Mouse (Mus musculus) olfactory bulb, adult 2 months (tissue): ENCODE results near the gene Specc1l. TPM values are rescaled to one million over a fixed set of nuclear protein-coding genes. Genes with fewer than 3 reads are reported as not detected.

Source experiments
- H3K27ac ChIP-seq: fragments of 200-500 bp; 2 replicates; pipeline ENCODE4 v1.5.1; 2012; ENCODE audit warnings: low read depth, low read length; ENCODE audit not compliant: insufficient read depth
- H3K4me1 ChIP-seq: fragments of 200-500 bp; 2 replicates; pipeline ENCODE4 v1.6.1; 2012; ENCODE audit warnings: low read length; ENCODE audit not compliant: control insufficient read depth, insufficient read depth
- H3K4me3 ChIP-seq: fragments of 200-500 bp; 2 replicates; pipeline ENCODE4 v1.5.1; 2012; ENCODE audit warnings: mild to moderate bottlenecking, low read depth, low read length, moderate library complexity; ENCODE audit not compliant: insufficient read depth
- CTCF ChIP-seq: fragments of 200-500 bp; IDR thresholded peaks from 2 replicates; pipeline ENCODE4 v1.5.1; 2012; ENCODE audit warnings: low read depth, mild to moderate bottlenecking, low read length, moderate library complexity; ENCODE audit not compliant: insufficient read depth
- POLR2A ChIP-seq: fragments of 200-500 bp; IDR thresholded peaks from 2 replicates; pipeline ENCODE4 v1.6.1; 2012; ENCODE audit warnings: mild to moderate bottlenecking, low read depth, low read length, moderate library complexity; ENCODE audit not compliant: insufficient read depth
- WGBS: fragments of 180-500 bp; shearing (Covaris S2); methylation state at CpG from one replicate; pipeline ENCODE4 v1.1.7; 2018; 5-methylcytosine and 5-hydroxymethylcytosine counted together
- polyA plus RNA-seq: library from polyadenylated mRNA; stranded (reverse); fragments of >200 nt; gene quantifications from 2 replicates; pipeline ENCODE4 v1.2.4, GENCODE M21; 2012; ENCODE audit warnings: low replicate concordance; ENCODE audit not compliant: missing spikeins, insufficient read depth, insufficient read length

The Specc1l gene
- polyA plus RNA-seq, 1 experiment = not detected

GRCm38 (mm10) chr10:75301195-75301806 is 89.4 kb downstream of the Specc1l start:
- TF ChIP-seq CTCF = no peak
- no peak for TF ChIP-seq POLR2A
- Histone ChIP-seq H3K4me3 (no peak overlapping the region), H3K4me1 (peaks cover 13% of the 10 kb centered on the region), H3K27ac (no peak overlapping the region)
- 89% methylated on average over 12 of the region's 12 CpGs for WGBS

GRCm38 (mm10) chr10:75301937-75302336 is 90.1 kb downstream of the Specc1l start:
- TF ChIP-seq CTCF (no peak), POLR2A (no peak)
- Histone ChIP-seq H3K4me1 (peaks cover 13% of the 10 kb centered on the region), H3K27ac (no peak overlapping the region), H3K4me3 (no peak overlapping the region)
- WGBS = 93% methylated on average over 4 of the region's 4 CpGs

- WGBS = 93% methylated on average over 4 of the region's 4 CpGs
- Histone ChIP-seq H3K27ac (no peak overlapping the region), H3K4me3 (no peak overlapping the region), H3K4me1 (peaks cover 13% of the 10 kb centered on the region)
- TF ChIP-seq POLR2A = no peak
- no peak for TF ChIP-seq CTCF
Observed at GRCm38 (mm10) chr10:75302536-75302935, 90.7 kb downstream of the Specc1l start.

GRCm38 (mm10) chr10:75303324-75304048 is 91.6 kb downstream of the Specc1l start:
- TF ChIP-seq CTCF (no peak), POLR2A (no peak)
- WGBS = 59% methylated on average over 8 of the region's 8 CpGs
- Histone ChIP-seq H3K4me1 (peaks cover 13% of the 10 kb centered on the region), H3K4me3 (no peak overlapping the region), H3K27ac (0 out of 2 replicates have a peak overlapping the region, but pooled peaks have one; percentile 8)

GRCm38 (mm10) chr10:75304049-75304405 is 92.2 kb downstream of the Specc1l start:
- 80% methylated on average over 5 of the region's 5 CpGs for whole genome bisulfite sequencing

GRCm38 (mm10) chr10:75304413-75304812 is 92.5 kb downstream of the Specc1l start:
- Histone ChIP-seq H3K4me3 (no peak overlapping the region), H3K27ac (0 out of 2 replicates have a peak overlapping the region, but pooled peaks have one; percentile 8), H3K4me1 (peaks cover 13% of the 10 kb centered on the region)
- WGBS = 42% methylated on average over 6 of the region's 6 CpGs
- no peak for TF ChIP-seq POLR2A
- no peak for TF ChIP-seq CTCF

More at GRCm38 (mm10) chr10:75304049-75304405, 92.2 kb downstream of the Specc1l start:
- no peak for TF ChIP-seq CTCF
- no peak for TF ChIP-seq POLR2A
- H3K4me1 ChIP-seq = peaks cover 13% of the 10 kb centered on the region
- H3K27ac ChIP-seq = 0 out of 2 replicates have a peak overlapping the region, but pooled peaks have one; percentile 8
- H3K4me3 ChIP-seq = no peak overlapping the region

- Histone ChIP-seq H3K4me3 (no peak overlapping the region), H3K4me1 (peaks cover 13% of the 10 kb centered on the region), H3K27ac (no peak overlapping the region)
- TF ChIP-seq CTCF (no peak), POLR2A (no peak)
- WGBS = 95% methylated on average over 7 of the region's 7 CpGs
Observed at GRCm38 (mm10) chr10:75307130-75307529, 95.3 kb downstream of the Specc1l start.

- Histone ChIP-seq H3K27ac (no peak overlapping the region), H3K4me1 (peaks cover 16% of the 10 kb centered on the region), H3K4me3 (no peak overlapping the region)
- TF ChIP-seq CTCF (no peak), POLR2A (no peak)
- 83% methylated on average over 7 of the region's 7 CpGs for WGBS
Observed at GRCm38 (mm10) chr10:75312361-75312760, 100.5 kb downstream of the Specc1l start.

GRCm38 (mm10) chr10:75314190-75314980 is 102.5 kb downstream of the Specc1l start:
- Histone ChIP-seq H3K4me3 (no peak overlapping the region), H3K27ac (no peak overlapping the region), H3K4me1 (peaks cover 19% of the 10 kb centered on the region)
- no peak for TF ChIP-seq POLR2A
- TF ChIP-seq CTCF = no peak
- 72% methylated on average over 6 of the region's 6 CpGs for WGBS
